Mouse (Mus musculus) megakaryocyte, embryonic 14.5 days (primary cell): Measurements from ENCODE around the gene Vangl2. TPM values are rescaled to one million over a fixed set of nuclear protein-coding genes. Genes with fewer than 3 reads are reported as not detected.
A peak's percentile ranks its signal among the peaks of the same experiment; 100 is the strongest.

ENCODE experiments used
- H3K27me3 ChIP-seq: replicated peaks from 2 replicates; pipeline ENCODE3; 2012; ENCODE audit warnings: inconsistent platforms
- H3K36me3 ChIP-seq: replicated peaks from 2 replicates; pipeline ENCODE3; 2012; ENCODE audit warnings: low read length, inconsistent platforms, mixed read lengths
- H3K4me1 ChIP-seq: 2 replicates; pipeline ENCODE4 v1.6.1; 2012; ENCODE audit warnings: inconsistent platforms
- H3K4me3 ChIP-seq: replicated peaks from 2 replicates; pipeline ENCODE3; 2012; ENCODE audit warnings: moderate library complexity, mild to moderate bottlenecking, inconsistent platforms
- H3K9me3 ChIP-seq: 2 replicates; pipeline ENCODE4 v1.6.1; 2012; ENCODE audit warnings: inconsistent platforms
- FLI1 ChIP-seq: IDR thresholded peaks from 2 replicates; pipeline ENCODE4 v1.6.1; 2012; ENCODE audit warnings: low read length, inconsistent platforms, mixed read lengths
- GATA1 ChIP-seq: IDR thresholded peaks from 3 replicates; pipeline ENCODE4 v1.6.1; 2012; ENCODE audit warnings: mixed read lengths, low read length, inconsistent platforms, borderline replicate concordance
- polyA plus RNA-seq: library from polyadenylated mRNA; stranded (reverse); fragments of >175 nt; gene quantifications from 2 replicates; pipeline ENCODE4 v1.2.3, GENCODE M21; 2012; ENCODE audit warnings: low replicate concordance; ENCODE audit not compliant: insufficient read depth

Vangl2 gene
- polyA plus RNA-seq, 1 experiment: 3.2 TPM

DNA sequence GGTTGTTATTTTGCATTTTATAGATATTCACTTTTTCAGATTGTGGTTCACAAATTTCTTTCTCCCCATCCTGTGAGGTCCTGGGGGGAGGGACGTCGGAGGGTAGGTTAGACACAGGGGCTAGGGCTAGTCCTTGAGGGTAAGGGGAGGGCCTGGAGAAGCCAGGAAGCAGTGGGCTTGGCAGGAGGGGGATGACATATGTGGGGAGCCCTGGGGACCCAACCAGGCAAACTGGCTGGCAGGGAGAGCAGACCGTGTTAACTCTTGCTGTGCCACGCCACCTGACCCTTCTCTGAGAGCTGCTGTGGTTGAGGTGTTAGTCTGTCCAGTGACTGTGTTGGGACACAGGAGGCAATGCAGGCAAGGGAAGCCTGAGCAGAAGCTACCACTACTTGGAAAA lies 32.4 kb upstream of the Vangl2 start:
- no peak overlapping the region for H3K4me3 ChIP-seq
- H3K27me3 ChIP-seq: peaks cover 39% of the 10 kb centered on the region
- TF ChIP-seq FLI1 (no peak), GATA1 (no peak)
- H3K4me1 ChIP-seq: peaks cover 18% of the 10 kb centered on the region
- H3K9me3 ChIP-seq: no peaks in the 10 kb centered on the region
- H3K36me3 ChIP-seq: peaks cover 26% of the 10 kb centered on the region

DNA sequence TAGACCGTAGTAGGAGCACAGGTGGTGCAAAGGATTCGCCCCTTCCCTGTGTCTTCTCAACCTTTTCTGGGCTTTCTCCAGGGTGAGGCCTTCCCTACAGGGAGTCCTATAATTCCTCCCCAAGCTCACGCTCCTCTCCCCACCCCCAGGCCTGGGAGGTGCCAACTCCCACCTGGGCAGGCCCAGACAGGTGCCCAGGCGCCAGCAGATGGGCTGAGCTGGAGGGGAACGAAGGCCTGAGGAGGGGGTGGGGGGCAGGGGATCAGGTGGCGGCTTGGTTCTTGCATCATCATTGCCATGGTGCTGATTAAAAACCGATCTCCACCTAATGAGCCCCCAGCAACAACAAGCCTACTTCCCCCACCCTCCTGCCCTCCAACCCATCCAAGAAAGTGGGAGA lies 30.6 kb upstream of the Vangl2 start:
- Histone ChIP-seq H3K9me3 (no peaks in the 10 kb centered on the region), H3K4me3 (no peak overlapping the region), H3K4me1 (peaks cover 15% of the 10 kb centered on the region), H3K27me3 (peaks cover 56% of the 10 kb centered on the region), H3K36me3 (peaks cover 8% of the 10 kb centered on the region)
- no peak for TF ChIP-seq GATA1
- TF ChIP-seq FLI1: no peak

DNA sequence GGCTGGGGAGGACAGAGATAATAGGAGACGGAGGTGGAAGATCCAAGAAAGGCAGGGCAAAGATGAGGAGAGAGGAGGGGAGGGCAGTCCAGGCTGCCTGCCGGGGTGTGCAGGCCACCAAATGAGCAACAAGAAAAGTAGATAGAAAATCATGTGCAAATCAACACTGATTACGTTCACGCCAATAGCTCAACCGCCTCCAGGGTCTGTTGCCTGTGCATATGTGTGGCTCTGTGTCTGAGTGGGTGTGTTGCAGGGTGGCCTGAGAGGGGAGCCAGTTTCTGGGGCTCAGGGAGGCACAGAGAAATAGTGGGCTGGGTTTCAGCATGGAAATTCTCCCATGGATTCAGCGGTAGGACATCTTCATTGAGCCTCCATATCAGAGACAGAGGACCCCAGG lies 30.1 kb upstream of the Vangl2 start:
- H3K4me1 ChIP-seq: peaks cover 18% of the 10 kb centered on the region
- H3K27me3 ChIP-seq: peaks cover 61% of the 10 kb centered on the region
- TF ChIP-seq GATA1: no peak
- no peaks in the 10 kb centered on the region for H3K9me3 ChIP-seq
- H3K36me3 ChIP-seq: peaks cover 3% of the 10 kb centered on the region
- no peak overlapping the region for H3K4me3 ChIP-seq

DNA sequence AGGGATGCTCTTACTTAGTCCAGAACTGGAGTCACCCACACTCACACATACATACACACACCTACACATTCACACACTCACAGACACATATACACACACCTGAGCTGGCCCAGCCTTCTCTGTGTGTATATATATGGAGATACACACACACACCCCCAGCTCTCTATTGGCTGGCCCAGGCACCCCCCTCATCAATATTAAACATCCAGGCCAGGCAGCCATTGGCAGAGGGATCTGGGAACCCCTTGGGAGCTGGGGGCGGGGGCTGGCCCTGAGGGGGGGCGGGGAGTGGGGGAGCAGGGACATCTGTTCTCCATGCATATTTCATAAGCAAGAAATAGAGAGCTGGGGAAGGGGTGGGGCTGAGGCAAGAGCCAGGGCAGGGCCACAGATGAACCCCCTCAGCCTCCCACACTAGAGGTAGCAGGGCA lies 29.3 kb upstream of the Vangl2 start, which contains the start of gene Nhlh1:
Gene Nhlh1 (minus strand): TSS at position 83 of the 431 bp plus-strand sequence.
- H3K27me3 ChIP-seq: peaks cover 68% of the 10 kb centered on the region
- no peak for TF ChIP-seq GATA1
- H3K36me3 ChIP-seq: peaks cover 3% of the 10 kb centered on the region
- no peaks in the 10 kb centered on the region for H3K9me3 ChIP-seq
- H3K4me1 ChIP-seq: peaks cover 22% of the 10 kb centered on the region
- no peak within 1 kb of the TSS for H3K4me3 ChIP-seq

DNA sequence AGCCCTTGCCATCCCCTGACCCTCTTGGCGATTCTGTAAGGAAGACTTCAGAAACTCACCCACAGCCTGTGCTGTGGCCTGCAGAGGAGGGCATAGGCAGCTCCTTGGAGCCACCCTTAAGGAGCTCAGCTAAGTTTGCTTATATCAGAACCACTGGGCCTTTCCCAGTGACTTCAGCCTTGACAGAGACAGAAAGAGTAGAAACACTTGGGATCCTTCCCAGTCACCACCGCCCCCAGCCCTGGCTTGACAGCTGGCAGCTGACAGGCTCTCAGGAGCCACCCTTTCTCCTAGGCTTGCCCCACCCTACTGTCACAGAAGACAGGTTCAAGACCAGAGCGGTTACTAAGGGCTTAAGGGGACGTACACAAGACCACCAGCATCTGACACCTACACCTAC lies 28.0 kb upstream of the Vangl2 start:
- Histone ChIP-seq H3K4me1 (peaks cover 19% of the 10 kb centered on the region), H3K27me3 (peaks cover 78% of the 10 kb centered on the region), H3K4me3 (no peak overlapping the region), H3K36me3 (no peaks in the 10 kb centered on the region), H3K9me3 (no peaks in the 10 kb centered on the region)
- TF ChIP-seq FLI1 (no peak), GATA1 (no peak)

DNA sequence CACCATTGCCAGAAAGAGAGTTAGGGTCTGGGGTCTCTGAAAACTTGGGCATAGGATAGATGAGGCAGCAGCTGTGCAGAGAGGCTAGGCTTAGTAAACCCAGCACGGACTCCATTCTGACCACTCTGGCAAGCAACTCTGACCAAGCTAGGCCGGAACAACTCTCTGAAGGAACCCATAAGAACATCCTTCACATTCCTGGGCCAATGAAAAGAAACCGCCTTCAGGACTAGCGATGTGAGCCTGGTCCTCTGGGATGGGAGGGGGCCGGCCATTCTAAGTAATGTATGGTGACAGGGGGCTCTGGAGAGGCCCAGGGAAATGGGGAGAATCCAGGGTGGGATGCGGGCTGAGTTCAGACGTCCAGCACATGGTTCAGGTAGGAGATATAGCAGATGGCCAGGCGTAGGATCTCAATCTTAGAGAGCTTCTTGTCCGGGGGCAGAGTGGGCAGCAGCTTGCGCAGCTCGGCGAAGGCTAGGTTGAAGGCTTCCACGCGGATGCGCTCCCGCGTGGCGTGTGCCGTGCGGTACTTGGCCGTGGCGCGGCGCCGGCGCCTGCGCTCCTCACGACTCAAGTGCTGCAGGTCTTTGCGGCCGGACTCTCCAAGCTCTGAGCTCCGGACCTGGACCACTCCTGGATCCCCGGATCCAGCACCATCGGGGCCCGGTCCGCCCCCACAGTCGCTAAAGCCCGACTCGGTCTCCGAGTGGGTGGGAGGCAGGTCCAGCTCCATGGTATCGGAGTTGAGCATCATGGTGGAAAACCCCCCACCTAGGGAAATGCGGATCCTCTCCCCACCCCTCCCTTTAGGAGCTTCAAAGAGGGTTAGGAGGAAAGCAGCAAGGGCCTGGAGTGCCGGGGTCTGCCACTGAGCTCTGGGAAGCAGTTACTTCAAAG lies 25.5 kb upstream of the Vangl2 start:
- Histone ChIP-seq H3K4me1 (peaks cover 21% of the 10 kb centered on the region), H3K27me3 (peaks cover 70% of the 10 kb centered on the region), H3K36me3 (no peaks in the 10 kb centered on the region), H3K4me3 (peak overlapping the region; percentile 76), H3K9me3 (no peaks in the 10 kb centered on the region)
- TF ChIP-seq GATA1 (no peak), FLI1 (no peak)

DNA sequence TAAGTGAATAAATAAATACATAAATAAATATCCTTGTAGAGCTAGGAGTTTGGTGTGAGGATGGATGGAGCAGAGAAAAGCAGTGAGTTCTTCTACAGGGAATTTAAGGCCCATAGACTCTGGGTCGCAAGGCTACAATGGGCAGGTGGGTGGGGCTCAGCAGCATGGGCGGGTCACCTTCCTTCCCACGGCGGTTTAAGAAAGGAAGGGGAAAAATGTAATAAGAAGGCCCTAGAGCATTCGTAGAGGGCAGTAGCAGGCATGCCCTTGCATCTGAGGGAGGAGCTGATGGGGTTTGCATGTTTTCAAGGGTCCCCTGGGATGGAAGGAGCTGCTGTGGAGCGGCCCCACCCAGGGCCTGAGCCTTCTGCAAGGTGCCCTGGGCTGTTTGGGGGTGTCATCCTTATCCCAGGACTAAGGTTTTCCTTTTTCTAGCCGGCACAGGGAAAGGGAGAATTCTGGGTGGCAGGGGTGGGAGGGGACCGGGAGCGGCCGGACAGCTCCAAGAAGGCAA lies 24.6 kb upstream of the Vangl2 start:
- Histone ChIP-seq H3K36me3 (no peaks in the 10 kb centered on the region), H3K4me1 (peaks cover 28% of the 10 kb centered on the region), H3K9me3 (no peaks in the 10 kb centered on the region), H3K4me3 (no peak overlapping the region), H3K27me3 (peaks cover 60% of the 10 kb centered on the region)
- TF ChIP-seq FLI1 (no peak), GATA1 (no peak)

DNA sequence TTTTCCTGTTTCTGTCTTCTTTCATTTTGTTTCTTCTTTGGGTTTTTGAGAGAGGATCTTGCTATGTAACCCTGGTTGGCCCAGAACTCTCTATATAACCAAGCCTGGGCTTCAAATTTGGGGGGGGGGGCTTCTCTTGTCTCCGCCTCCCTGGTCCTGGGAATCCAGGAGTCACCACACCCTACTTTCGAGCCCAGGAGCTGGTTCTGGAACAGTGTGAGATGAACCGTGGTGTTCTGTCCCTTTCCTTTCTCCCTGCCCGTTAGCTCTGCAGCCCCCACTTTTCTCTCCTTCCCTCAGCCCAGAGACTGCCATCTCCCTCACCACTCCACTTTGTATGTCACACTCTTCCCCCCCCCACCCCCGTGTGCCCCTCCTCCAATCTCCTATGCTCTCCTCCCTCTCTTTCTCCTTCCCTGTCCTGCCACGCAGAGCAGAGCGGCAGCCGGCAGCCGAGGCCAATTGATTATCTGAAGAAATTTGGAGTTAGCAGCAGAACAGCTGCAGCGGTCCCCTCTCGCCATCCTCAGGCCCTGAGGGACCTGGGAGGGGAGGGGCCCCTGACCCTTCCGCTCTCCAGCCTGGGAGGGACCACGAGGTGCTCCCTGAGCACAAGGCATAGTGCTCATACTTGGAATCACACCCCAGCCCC lies 21.0 kb upstream of the Vangl2 start:
- Histone ChIP-seq H3K36me3 (no peaks in the 10 kb centered on the region), H3K27me3 (peaks cover 38% of the 10 kb centered on the region), H3K9me3 (no peaks in the 10 kb centered on the region), H3K4me1 (peaks cover 42% of the 10 kb centered on the region), H3K4me3 (no peak overlapping the region)
- no peak for TF ChIP-seq GATA1
- no peak for TF ChIP-seq FLI1

DNA sequence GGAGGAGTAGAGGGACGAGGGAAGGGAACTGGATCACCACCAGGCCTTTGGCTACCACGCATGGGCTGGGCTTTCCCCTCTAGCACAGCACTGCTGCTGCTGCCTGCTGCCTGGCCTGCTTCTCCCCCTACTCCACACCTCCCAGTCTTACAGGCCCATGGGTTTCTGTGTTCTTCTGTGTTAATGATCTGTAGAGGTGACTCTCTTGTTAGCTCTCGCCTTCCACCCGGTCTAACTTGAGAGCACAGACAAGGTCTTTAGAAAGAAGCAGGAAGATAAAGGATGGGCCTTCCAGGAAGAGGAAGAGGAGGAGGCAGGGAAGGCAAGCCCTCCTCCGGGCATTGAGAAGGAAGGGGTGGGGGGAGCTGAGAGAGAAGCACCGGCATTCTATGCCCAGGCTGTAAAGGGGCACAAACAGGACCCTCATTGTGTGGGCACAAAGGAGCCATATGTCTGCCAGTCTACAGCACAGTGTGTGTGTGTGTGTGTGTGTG lies 20.0 kb upstream of the Vangl2 start:
- TF ChIP-seq FLI1 (no peak), GATA1 (no peak)
- no peak overlapping the region for H3K4me3 ChIP-seq

DNA sequence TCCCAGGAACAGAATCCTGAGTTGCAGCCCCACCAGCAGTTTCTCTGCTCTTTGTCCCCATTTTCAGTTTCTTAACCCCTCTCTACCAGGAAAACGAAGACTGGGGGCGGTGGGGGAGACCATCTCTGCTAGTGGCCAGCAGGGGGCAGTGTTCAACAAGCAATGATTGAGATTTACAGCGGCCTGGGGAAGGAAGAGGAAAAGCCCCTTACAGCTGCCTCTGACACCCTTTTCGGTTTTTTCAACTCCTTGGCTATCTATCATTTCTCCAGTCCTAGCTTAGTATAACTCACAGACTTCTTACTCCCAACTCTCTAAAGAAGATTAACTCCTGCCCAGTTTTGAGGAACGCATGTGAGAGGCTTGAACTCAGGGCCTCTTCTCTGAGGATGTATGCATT lies 18.7 kb upstream of the Vangl2 start:
- Histone ChIP-seq H3K27me3 (peaks cover 16% of the 10 kb centered on the region), H3K4me1 (peaks cover 34% of the 10 kb centered on the region), H3K9me3 (no peaks in the 10 kb centered on the region), H3K36me3 (no peaks in the 10 kb centered on the region), H3K4me3 (peak overlapping the region; percentile 83)
- no peak for TF ChIP-seq GATA1
- TF ChIP-seq FLI1: no peak

More for the DNA sequence above, 20.0 kb upstream of the Vangl2 start:
- Histone ChIP-seq H3K36me3 (no peaks in the 10 kb centered on the region), H3K27me3 (peaks cover 28% of the 10 kb centered on the region), H3K9me3 (no peaks in the 10 kb centered on the region), H3K4me1 (peaks cover 39% of the 10 kb centered on the region)
